Mouse (Mus musculus) olfactory bulb, adult 2 months (tissue): ENCODE data around the gene Ndufa10. TPM values are rescaled to one million over a fixed set of nuclear protein-coding genes. Genes with fewer than 3 reads are reported as not detected.

ENCODE experiments used
- H3K27ac ChIP-seq: fragments of 200-500 bp; 2 replicates; pipeline ENCODE4 v1.5.1; 2012; ENCODE audit warnings: low read depth, low read length; ENCODE audit not compliant: insufficient read depth
- H3K4me1 ChIP-seq: fragments of 200-500 bp; 2 replicates; pipeline ENCODE4 v1.6.1; 2012; ENCODE audit warnings: low read length; ENCODE audit not compliant: control insufficient read depth, insufficient read depth
- H3K4me3 ChIP-seq: fragments of 200-500 bp; 2 replicates; pipeline ENCODE4 v1.5.1; 2012; ENCODE audit warnings: mild to moderate bottlenecking, low read depth, low read length, moderate library complexity; ENCODE audit not compliant: insufficient read depth
- CTCF ChIP-seq: fragments of 200-500 bp; IDR thresholded peaks from 2 replicates; pipeline ENCODE4 v1.5.1; 2012; ENCODE audit warnings: low read depth, mild to moderate bottlenecking, low read length, moderate library complexity; ENCODE audit not compliant: insufficient read depth
- POLR2A ChIP-seq: fragments of 200-500 bp; IDR thresholded peaks from 2 replicates; pipeline ENCODE4 v1.6.1; 2012; ENCODE audit warnings: mild to moderate bottlenecking, low read depth, low read length, moderate library complexity; ENCODE audit not compliant: insufficient read depth
- WGBS: fragments of 180-500 bp; shearing (Covaris S2); methylation state at CpG from one replicate; pipeline ENCODE4 v1.1.7; 2018; 5-methylcytosine and 5-hydroxymethylcytosine counted together
- polyA plus RNA-seq: library from polyadenylated mRNA; stranded (reverse); fragments of >200 nt; gene quantifications from 2 replicates; pipeline ENCODE4 v1.2.4, GENCODE M21; 2012; ENCODE audit warnings: low replicate concordance; ENCODE audit not compliant: missing spikeins, insufficient read depth, insufficient read length

Gene Ndufa10
- polyA plus RNA-seq, 1 experiment: 207 TPM

DNA sequence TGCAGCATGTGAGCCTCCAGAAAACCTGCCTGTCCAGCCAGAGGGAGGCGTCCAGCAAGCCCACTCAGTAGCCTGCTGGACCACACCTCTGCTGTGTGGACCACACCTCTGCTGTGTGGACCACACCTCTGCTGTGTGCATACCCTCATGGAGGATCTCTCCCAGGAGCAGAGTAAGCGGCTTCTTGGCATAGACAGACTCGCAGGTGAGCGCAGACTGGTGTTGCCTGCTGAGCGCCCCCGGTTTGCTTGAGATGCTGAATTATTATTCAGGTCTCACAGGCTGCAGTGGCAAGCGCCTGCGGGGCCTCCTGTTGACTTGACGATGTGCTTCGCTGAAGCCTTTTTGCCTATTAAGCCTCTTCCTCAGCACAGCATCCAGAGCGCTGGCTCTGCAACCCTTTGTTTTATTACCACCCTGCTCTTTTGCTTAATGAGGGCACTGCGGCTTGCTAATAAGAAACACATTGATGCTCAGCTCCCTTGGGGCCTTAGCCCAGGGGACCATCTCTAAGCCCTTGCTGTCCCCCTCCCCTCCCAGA, 76.1 kb downstream of the Ndufa10 start:
- WGBS: 21% methylated on average over 12 of the region's 12 CpGs
- Histone ChIP-seq H3K4me1 (peaks cover 34% of the 10 kb centered on the region), H3K4me3 (no peak overlapping the region), H3K27ac (peak overlapping the region; percentile 52; the same call in 1 of the 2 replicates)
- TF ChIP-seq CTCF (no peak), POLR2A (no peak)

DNA sequence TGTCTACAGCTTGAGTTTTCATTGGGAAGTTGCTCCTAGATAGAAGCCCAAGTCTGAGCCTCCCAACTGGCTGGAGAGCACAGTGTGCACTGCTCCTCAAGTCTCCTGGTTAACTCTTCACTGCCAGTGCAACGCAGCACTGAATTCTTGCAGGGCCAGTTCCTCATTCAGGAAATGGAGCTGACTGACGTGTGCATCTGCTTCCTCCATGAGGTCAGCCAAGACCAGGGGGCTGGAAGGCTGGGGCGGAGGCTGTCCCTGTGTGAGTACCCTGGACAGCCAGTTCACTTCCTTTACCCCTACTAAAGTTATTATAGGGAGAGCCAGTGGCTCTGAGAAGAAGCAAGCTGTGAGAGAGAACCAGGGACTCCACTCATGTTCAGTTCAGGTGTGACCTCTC, 79.4 kb downstream of the Ndufa10 start:
- WGBS: 88% methylated on average over 3 of the region's 3 CpGs
- H3K27ac ChIP-seq: no peak overlapping the region
- no peak overlapping the region for H3K4me3 ChIP-seq
- H3K4me1 ChIP-seq: peaks cover 39% of the 10 kb centered on the region
- TF ChIP-seq CTCF (no peak), POLR2A (no peak)

DNA sequence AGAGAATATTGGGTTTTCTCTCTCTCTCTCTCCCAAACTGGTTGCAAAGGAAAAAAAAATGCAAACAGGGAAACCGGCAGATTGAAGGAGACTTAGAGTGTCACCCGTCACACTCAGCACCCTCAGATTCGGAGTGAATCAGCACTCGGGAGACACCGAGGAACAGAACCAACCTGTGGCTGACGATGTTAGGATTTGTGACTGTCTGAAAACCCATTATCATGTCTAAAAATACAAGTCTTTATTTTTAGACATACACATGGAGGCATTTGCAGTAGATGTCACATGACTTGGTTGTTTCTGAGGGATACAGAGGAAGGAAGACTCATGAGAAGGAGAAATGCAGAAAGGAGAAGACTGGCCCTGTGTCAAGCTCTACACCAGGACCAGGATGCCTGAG, 80.5 kb downstream of the Ndufa10 start:
- TF ChIP-seq CTCF: no peak
- no peak for TF ChIP-seq POLR2A
- Histone ChIP-seq H3K4me3 (no peak overlapping the region), H3K4me1 (peaks cover 40% of the 10 kb centered on the region), H3K27ac (0 out of 2 replicates have a peak overlapping the region, but pooled peaks have one; percentile 19)
- WGBS: 37% methylated on average over 6 of the region's 6 CpGs

Other genes with a start within 250 kb of the Ndufa10 start
- not detected in 2 replicates for gene Olfr1416, start 11.3 kb upstream of the Ndufa10 start, polyA plus RNA-seq
- gene Olfr1415, start 22.2 kb upstream of the Ndufa10 start, polyA plus RNA-seq: not detected in 2 replicates
- gene Olfr1414, start 44.8 kb upstream of the Ndufa10 start, polyA plus RNA-seq: not detected in 2 replicates
- gene Olfr1413, start 97.5 kb upstream of the Ndufa10 start, polyA plus RNA-seq: not detected in 2 replicates
- gene Olfr1412, start 111.9 kb upstream of the Ndufa10 start, polyA plus RNA-seq: not detected in 2 replicates
- gene Olfr1411, start 120.6 kb upstream of the Ndufa10 start, polyA plus RNA-seq: not detected in 2 replicates
- gene Olfr1410, start 131.9 kb upstream of the Ndufa10 start, polyA plus RNA-seq: not detected in 2 replicates
- gene Olfr12, start 143.9 kb upstream of the Ndufa10 start, polyA plus RNA-seq: not detected in 2 replicates
- not detected in 2 replicates for gene Cops9, start 168.1 kb upstream of the Ndufa10 start, polyA plus RNA-seq
- gene Otos, start 175.0 kb upstream of the Ndufa10 start, polyA plus RNA-seq: not detected in 2 replicates